Mouse (Mus musculus) CH12.LX (cell line): ENCODE measurements around the gene Sox10. TPM values are rescaled to one million over a fixed set of nuclear protein-coding genes. Genes with fewer than 3 reads are reported as not detected.

Experiments
- DNase-seq: peaks from one replicate; pipeline ENCODE4 v3.0.0-alpha.2; 2013; ENCODE audit errors: extremely low read depth
- H3K27ac ChIP-seq: 2 replicates; pipeline ENCODE4 v1.5.1; 2012; ENCODE audit warnings: low read depth, mild to moderate bottlenecking, control low read depth, moderate library complexity; ENCODE audit not compliant: insufficient read depth
- H3K27me3 ChIP-seq: replicated peaks from 2 replicates; pipeline ENCODE3; 2012; ENCODE audit warnings: inconsistent platforms
- H3K36me3 ChIP-seq, 2 experiments: replicated peaks in 1 of 2; 2 replicates each; pipeline versions ENCODE3 to v1.6.1; 2012; ENCODE audit warnings: inconsistent platforms in 1 of 2, low read length in 1 of 2, mild to moderate bottlenecking in 1 of 2, mixed read lengths in 1 of 2, moderate library complexity in 1 of 2; ENCODE audit not compliant: control insufficient read depth in 1 of 2, insufficient read depth in 1 of 2
- H3K4me1 ChIP-seq, 2 experiments: 2 replicates each; pipeline ENCODE4 v1.6.1; 2012; ENCODE audit warnings: inconsistent platforms in 1 of 2, moderate library complexity in 1 of 2; ENCODE audit not compliant: insufficient read depth in 2 of 2, control insufficient read depth in 1 of 2
- H3K4me2 ChIP-seq: 2 replicates; pipeline ENCODE4 v1.6.1; 2012; ENCODE audit warnings: low read depth, mild to moderate bottlenecking, control low read depth; ENCODE audit not compliant: poor library complexity, insufficient read depth, severe bottlenecking
- H3K4me3 ChIP-seq, 3 experiments: fragments of 150-350 bp in 1 of 3; sonication (generic) in 1 of 3; replicated peaks in 1 of 3; 2 replicates each; pipeline versions ENCODE3 to v1.5.1; 2011 to 2012; ENCODE audit warnings: low read depth in 2 of 3, low read length in 2 of 3, mild to moderate bottlenecking in 2 of 3, moderate library complexity in 2 of 3, control low read depth in 1 of 3, improper control_type of control experiment in 1 of 3, inconsistent platforms in 1 of 3, mixed read lengths in 1 of 3; ENCODE audit not compliant: poor library complexity in 1 of 3
- H3K79me2 ChIP-seq: replicated peaks from 2 replicates; pipeline ENCODE4 v1.6.1; 2012; ENCODE audit warnings: mild to moderate bottlenecking, moderate library complexity; ENCODE audit not compliant: control insufficient read depth, poor library complexity, insufficient read depth, severe bottlenecking; ENCODE audit errors: extremely low read depth
- H3K9ac ChIP-seq: 2 replicates; pipeline ENCODE4 v1.6.1; 2012; ENCODE audit warnings: low read depth, mild to moderate bottlenecking, control low read depth, moderate library complexity; ENCODE audit not compliant: insufficient read depth
- H3K9me3 ChIP-seq: replicated peaks from 2 replicates; pipeline ENCODE3; 2012; ENCODE audit warnings: low read length, inconsistent platforms, mixed read lengths
- CHD1 ChIP-seq: IDR thresholded peaks from 2 replicates; pipeline ENCODE4 v1.6.1; 2012; ENCODE audit warnings: low read depth, low read length, improper control_type of control experiment, inconsistent platforms
- ELF1 ChIP-seq: IDR thresholded peaks from 2 replicates; pipeline ENCODE4 v1.6.1; 2014; ENCODE audit warnings: low read depth, mild to moderate bottlenecking, inconsistent platforms, low read length, improper control_type of control experiment
- EP300 ChIP-seq: IDR thresholded peaks from 2 replicates; pipeline ENCODE4 v1.6.1; 2011; ENCODE audit warnings: low read length, improper control_type of control experiment
- ETS1 ChIP-seq: conservative IDR thresholded peaks from 2 replicates; pipeline ENCODE4 v1.6.1; 2012; ENCODE audit warnings: low read depth, mild to moderate bottlenecking, inconsistent platforms, low read length, improper control_type of control experiment, moderate library complexity
- GABPA ChIP-seq: IDR thresholded peaks from 2 replicates; pipeline ENCODE4 v1.6.1; 2012; ENCODE audit warnings: low read depth, low read length, improper control_type of control experiment, inconsistent platforms; ENCODE audit not compliant: insufficient replicate concordance
- HCFC1 ChIP-seq: IDR thresholded peaks from 2 replicates; pipeline ENCODE4 v1.6.1; 2012; ENCODE audit warnings: low read depth, mild to moderate bottlenecking, inconsistent platforms, low read length, improper control_type of control experiment
- JUND ChIP-seq: conservative IDR thresholded peaks from 2 replicates; pipeline ENCODE4 v1.6.1; 2011; ENCODE audit warnings: low read depth, low read length, improper control_type of control experiment
- KAT2A ChIP-seq: IDR thresholded peaks from 2 replicates; pipeline ENCODE4 v1.6.1; 2012; ENCODE audit warnings: low read length, improper control_type of control experiment, inconsistent platforms; ENCODE audit not compliant: insufficient replicate concordance
- MAX ChIP-seq: IDR thresholded peaks from 2 replicates; pipeline ENCODE4 v1.6.1; 2011; ENCODE audit warnings: low read length, improper control_type of control experiment
- MEF2A ChIP-seq: IDR thresholded peaks from 2 replicates; pipeline ENCODE4 v1.6.1; 2014; ENCODE audit warnings: low read depth, mild to moderate bottlenecking, inconsistent platforms, low read length, improper control_type of control experiment, borderline replicate concordance
- NRF1 ChIP-seq: IDR thresholded peaks from 2 replicates; pipeline ENCODE4 v1.6.1; 2014; ENCODE audit warnings: low read depth, mild to moderate bottlenecking, inconsistent platforms, low read length, improper control_type of control experiment, moderate library complexity
- POLR2A ChIP-seq: IDR thresholded peaks from 2 replicates; pipeline ENCODE4 v1.6.1; 2011; ENCODE audit warnings: low read depth, mild to moderate bottlenecking, improper control_type of control experiment, low read length
- POLR2AphosphoS2 ChIP-seq: IDR thresholded peaks from 2 replicates; pipeline ENCODE4 v1.6.1; 2011; ENCODE audit warnings: low read depth, low read length, improper control_type of control experiment
- RAD21 ChIP-seq: IDR thresholded peaks from 2 replicates; pipeline ENCODE4 v1.6.1; 2011; ENCODE audit warnings: low read depth, mild to moderate bottlenecking, low read length, improper control_type of control experiment, moderate library complexity
- SIN3A ChIP-seq: IDR thresholded peaks from 2 replicates; pipeline ENCODE4 v1.6.1; 2012; ENCODE audit warnings: low read length, improper control_type of control experiment, inconsistent platforms
- SMC3 ChIP-seq: IDR thresholded peaks from 2 replicates; pipeline ENCODE4 v1.6.1; 2011; ENCODE audit warnings: low read depth, low read length, improper control_type of control experiment
- TBP ChIP-seq: conservative IDR thresholded peaks from 2 replicates; pipeline ENCODE4 v1.6.1; 2011; ENCODE audit warnings: low read depth, low read length, improper control_type of control experiment
- TCF12 ChIP-seq: IDR thresholded peaks from 2 replicates; pipeline ENCODE4 v1.6.1; 2014; ENCODE audit warnings: low read depth, mild to moderate bottlenecking, inconsistent platforms, low read length, improper control_type of control experiment
- UBTF ChIP-seq: IDR thresholded peaks from 2 replicates; pipeline ENCODE4 v1.6.1; 2012; ENCODE audit warnings: low read depth, mild to moderate bottlenecking, inconsistent platforms, low read length, improper control_type of control experiment, moderate library complexity
- USF1 ChIP-seq: IDR thresholded peaks from 2 replicates; pipeline ENCODE4 v1.6.1; 2014; ENCODE audit warnings: low read depth, mild to moderate bottlenecking, inconsistent platforms, low read length, improper control_type of control experiment
- USF2 ChIP-seq: conservative IDR thresholded peaks from 2 replicates; pipeline ENCODE4 v1.6.1; 2011; ENCODE audit warnings: low read depth, low read length, improper control_type of control experiment
- ZKSCAN1 ChIP-seq: IDR thresholded peaks from 2 replicates; pipeline ENCODE4 v1.6.1; 2012; ENCODE audit warnings: low read depth, inconsistent platforms, low read length, improper control_type of control experiment, borderline replicate concordance
- ZMIZ1 ChIP-seq: IDR thresholded peaks from 2 replicates; pipeline ENCODE4 v1.6.1; 2012; ENCODE audit warnings: low read depth, mild to moderate bottlenecking, inconsistent platforms, low read length, improper control_type of control experiment
- ZNF384 ChIP-seq: IDR thresholded peaks from 2 replicates; pipeline ENCODE4 v1.6.1; 2012; ENCODE audit warnings: low read depth, low read length, improper control_type of control experiment, inconsistent platforms
- dilution Hi-C: fragments of 300-500 bp; cut with MboI; formaldehyde crosslinking; loops from 2 replicates; pipeline ENCODE4 v1.14.3; 2020; ENCODE audit warnings: low sequenced_read_pairs; ENCODE audit not compliant: extremely low pct_unique_long_range_greater_than_20kb, extremely low pct_ligation_motif_present
- in situ Hi-C: fragments of 300-500 bp; cut with MboI; formaldehyde crosslinking; loops from 3 replicates; pipeline ENCODE4 v1.14.3; 2019; ENCODE audit warnings: low sequenced_read_pairs, low pct_ligation_motif_present, low pct_unique_long_range_greater_than_20kb, mixed read lengths
- polyA plus RNA-seq: library from polyadenylated mRNA; unstranded; fragments of >175 nt; gene quantifications from 2 replicates; pipeline ENCODE4 v1.2.1, GENCODE M21; 2012; ENCODE audit warnings: low read depth; ENCODE audit not compliant: insufficient read length
- total RNA-seq, 2 experiments: library from RNA; depleted of rRNA; stranded (reverse); fragments of 300-350 nt in 1 of 2; fragments of >200 nt in 1 of 2; gene quantifications; 2 replicates each; pipeline ENCODE4 v1.2.3; 2012 to 2014

The Sox10 gene
- total and polyA plus RNA-seq, 3 experiments: 0.08 TPM; not detected in 2

DNA sequence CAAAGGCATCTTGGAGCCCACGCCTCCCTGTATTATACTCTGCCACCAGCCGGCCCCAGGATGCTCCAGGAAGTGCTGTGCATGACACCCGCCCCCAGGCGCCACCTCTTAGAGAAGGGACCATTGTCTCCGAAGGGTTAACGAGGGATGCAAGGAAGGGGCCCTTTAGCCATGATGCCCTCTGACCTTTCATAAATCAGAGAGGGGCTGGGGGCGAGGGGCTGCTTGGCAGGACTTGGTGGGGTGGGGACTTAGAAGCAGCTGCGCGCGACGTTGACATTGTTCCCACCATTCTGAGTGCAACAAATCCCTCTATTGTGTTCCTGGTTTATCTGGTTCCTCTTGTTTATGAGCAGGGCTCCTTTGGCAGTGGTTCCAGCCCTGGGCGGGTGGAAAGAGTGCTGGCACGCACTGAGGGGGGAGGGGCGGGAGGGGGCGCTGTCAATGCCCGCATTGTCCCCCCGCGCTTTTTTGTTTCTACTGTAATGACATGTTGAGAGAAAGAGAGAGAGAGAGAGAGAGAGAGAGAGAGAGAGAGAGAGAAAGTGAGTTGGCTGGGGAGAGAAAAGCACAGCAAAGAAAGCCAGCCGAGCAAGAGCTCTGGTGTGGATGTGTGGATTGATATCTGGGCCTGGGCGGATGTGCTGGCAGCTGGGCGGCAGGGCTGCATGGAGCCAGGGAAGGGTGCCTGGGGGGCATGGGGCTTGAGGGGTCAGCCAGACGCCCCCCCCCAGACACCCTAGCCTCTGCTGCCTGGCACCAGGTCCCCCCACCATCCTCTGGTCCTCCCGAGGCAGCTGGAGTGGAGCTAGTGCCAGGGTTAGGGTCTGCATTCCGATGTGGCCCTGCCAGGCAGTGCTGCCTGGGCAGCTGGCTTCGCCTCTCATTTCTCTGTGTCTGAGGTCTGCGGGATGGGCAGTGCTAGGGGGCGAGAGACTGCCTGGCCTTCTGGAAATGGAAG is 28.1 kb upstream of the Sox10 start:
- H3K9ac ChIP-seq: no peak overlapping the region
- in situ Hi-C loops (no loop called here), dilution Hi-C loops (no loop called here)
- no peak overlapping the region for H3K4me3 ChIP-seq
- H3K4me2 ChIP-seq: no peak overlapping the region
- no peak for DNase-seq
- no peaks in the 10 kb centered on the region for H3K4me1 ChIP-seq
- no peaks in the 10 kb centered on the region for H3K79me2 ChIP-seq
- no peak overlapping the region for H3K27ac ChIP-seq
- peaks cover 30% of the 10 kb centered on the region for H3K27me3 ChIP-seq
- H3K36me3 ChIP-seq: no peaks in the 10 kb centered on the region
- H3K9me3 ChIP-seq: peaks cover 4% of the 10 kb centered on the region
- no peak for TF ChIP-seq JUND
- TF ChIP-seq CHD1: no peak
- no peak for TF ChIP-seq SMC3
- TF ChIP-seq MEF2A: no peak
- no peak for TF ChIP-seq HCFC1
- no peak for TF ChIP-seq POLR2AphosphoS2
- TF ChIP-seq ZNF384: no peak
- TF ChIP-seq MAX: no peak
- TF ChIP-seq NRF1: no peak
- TF ChIP-seq ZMIZ1: no peak
- no peak for TF ChIP-seq TBP

- dilution Hi-C loops: no loop called here
- no peak for DNase-seq
Measured at GRCm38 (mm10) chr15:79192450-79192849, 27.4 kb upstream of the Sox10 start.

More at GRCm38 (mm10) chr15:79192450-79192849, 27.4 kb upstream of the Sox10 start:
- TF ChIP-seq UBTF: no peak
- TF ChIP-seq USF1: no peak
- no peak for TF ChIP-seq HCFC1
- TF ChIP-seq ZKSCAN1: no peak
- TF ChIP-seq ETS1: no peak
- no peak for TF ChIP-seq GABPA
- TF ChIP-seq SIN3A: no peak
- no peak for TF ChIP-seq KAT2A
- no peak for TF ChIP-seq ELF1
- no peak for TF ChIP-seq USF2
- no peak for TF ChIP-seq ZNF384
- TF ChIP-seq SMC3: no peak
- no peak for TF ChIP-seq NRF1
- TF ChIP-seq RAD21: no peak
- TF ChIP-seq EP300: no peak
- no peak for TF ChIP-seq TCF12
- TF ChIP-seq POLR2A: no peak
- H3K36me3 ChIP-seq: no peaks in the 10 kb centered on the region
- H3K4me1 ChIP-seq: no peaks in the 10 kb centered on the region
- no peak overlapping the region for H3K27ac ChIP-seq
- in situ Hi-C loops: no loop called here
- no peak overlapping the region for H3K4me2 ChIP-seq
- no peak overlapping the region for H3K4me3 ChIP-seq
- H3K27me3 ChIP-seq: peaks cover 26% of the 10 kb centered on the region
- no peaks in the 10 kb centered on the region for H3K79me2 ChIP-seq
- H3K9ac ChIP-seq: no peak overlapping the region
- peaks cover 4% of the 10 kb centered on the region for H3K9me3 ChIP-seq
